Mouse (Mus musculus) E14TG2a.4 (cell line): ENCODE data around the gene Styxl1.

Source experiments
- H3K27me3 ChIP-seq: 2 replicates; pipeline ENCODE4 v1.6.1; 2014; ENCODE audit warnings: low read length, control low read depth; ENCODE audit not compliant: insufficient read depth
- H3K36me3 ChIP-seq: 2 replicates; pipeline ENCODE4 v1.6.1; 2014; ENCODE audit warnings: low read length, control low read depth; ENCODE audit not compliant: insufficient read depth
- H3K4me1 ChIP-seq: replicated peaks from 2 replicates; pipeline ENCODE4 v1.6.1; 2014; ENCODE audit warnings: low read depth, low read length, control low read depth
- H3K4me3 ChIP-seq: replicated peaks from 2 replicates; pipeline ENCODE4 v1.5.1; 2014; ENCODE audit warnings: mild to moderate bottlenecking, low read length
- H3K9me3 ChIP-seq: 2 replicates; pipeline ENCODE4 v1.6.1; 2014; ENCODE audit warnings: low read length, control low read depth
- CTCF ChIP-seq: conservative IDR thresholded peaks from 2 replicates; pipeline ENCODE4 v1.5.1; 2014; ENCODE audit warnings: low read length
- NANOG ChIP-seq: IDR thresholded peaks from 2 replicates; pipeline ENCODE4 v1.6.1; 2014; ENCODE audit warnings: borderline replicate concordance, low read length, mixed read lengths
- POU5F1 ChIP-seq: IDR thresholded peaks from 2 replicates; pipeline ENCODE4 v1.6.1; 2014; ENCODE audit warnings: low read length, borderline replicate concordance

Gene Styxl1

GRCm38 (mm10) chr5:135777796-135778470 is at the start of gene Styxl1:
Styxl1 (minus strand) TSS chr5:135778385.
- Histone ChIP-seq H3K27me3 (no peaks in the 10 kb centered on the region; the same call in 1 of the 2 replicates), H3K4me3 (peak within 1 kb of the TSS; percentile 99), H3K4me1 (peaks cover 55% of the 10 kb centered on the region), H3K36me3 (peaks cover 34% of the 10 kb centered on the region), H3K9me3 (no peaks in the 10 kb centered on the region)
- no peak for TF ChIP-seq CTCF
- no peak for TF ChIP-seq POU5F1
- no peak for TF ChIP-seq NANOG

- Histone ChIP-seq H3K9me3 (peaks cover 7% of the 10 kb centered on the region), H3K36me3 (no peaks in the 10 kb centered on the region), H3K27me3 (peaks cover 10% of the 10 kb centered on the region; the same call in 1 of the 2 replicates), H3K4me3 (no peak overlapping the region), H3K4me1 (peaks cover 30% of the 10 kb centered on the region)
- TF ChIP-seq POU5F1, result no peak
- no peak for TF ChIP-seq NANOG
- no peak for TF ChIP-seq CTCF
These were observed 48.0 kb upstream of the Styxl1 start for GRCm38 (mm10) chr5:135826225-135826624.

GRCm38 (mm10) chr5:135824517-135824916 is 46.3 kb upstream of the Styxl1 start:
- Histone ChIP-seq H3K4me3 (no peak overlapping the region), H3K4me1 (peaks cover 16% of the 10 kb centered on the region), H3K27me3 (peaks cover 26% of the 10 kb centered on the region), H3K36me3 (no peaks in the 10 kb centered on the region), H3K9me3 (no peaks in the 10 kb centered on the region)
- TF ChIP-seq POU5F1, result no peak
- no peak for TF ChIP-seq CTCF
- no peak for TF ChIP-seq NANOG

- TF ChIP-seq POU5F1 (no peak), NANOG (no peak), CTCF (no peak)
- Histone ChIP-seq H3K4me1 (peaks cover 24% of the 10 kb centered on the region), H3K27me3 (peaks cover 39% of the 10 kb centered on the region), H3K36me3 (no peaks in the 10 kb centered on the region), H3K9me3 (no peaks in the 10 kb centered on the region), H3K4me3 (no peak overlapping the region)
These were observed 44.2 kb upstream of the Styxl1 start for GRCm38 (mm10) chr5:135822316-135822944.

GRCm38 (mm10) chr5:135818491-135818890 is 40.3 kb upstream of the Styxl1 start:
- Histone ChIP-seq H3K27me3 (peaks cover 31% of the 10 kb centered on the region), H3K36me3 (no peaks in the 10 kb centered on the region), H3K4me1 (peaks cover 10% of the 10 kb centered on the region), H3K4me3 (no peak overlapping the region), H3K9me3 (no peaks in the 10 kb centered on the region)
- no peak for TF ChIP-seq NANOG
- no peak for TF ChIP-seq CTCF
- no peak for TF ChIP-seq POU5F1

- Histone ChIP-seq H3K36me3 (no peaks in the 10 kb centered on the region), H3K27me3 (0 out of 2 replicates have a peak, but pooled peaks cover 3% of the 10 kb centered on the region), H3K4me1 (peaks cover 21% of the 10 kb centered on the region), H3K4me3 (no peak overlapping the region), H3K9me3 (no peaks in the 10 kb centered on the region)
- TF ChIP-seq NANOG (no peak), POU5F1 (no peak), CTCF (no peak)
These were observed 34.8 kb upstream of the Styxl1 start for GRCm38 (mm10) chr5:135812991-135813390.

GRCm38 (mm10) chr5:135807263-135807637 is 29.1 kb upstream of the Styxl1 start:
- no peak for TF ChIP-seq NANOG
- no peak for TF ChIP-seq CTCF
- no peak for TF ChIP-seq POU5F1
- Histone ChIP-seq H3K4me1 (peaks cover 58% of the 10 kb centered on the region), H3K27me3 (0 out of 2 replicates have a peak, but pooled peaks cover 3% of the 10 kb centered on the region), H3K36me3 (no peaks in the 10 kb centered on the region), H3K9me3 (no peaks in the 10 kb centered on the region), H3K4me3 (peak overlapping the region; percentile 62)

GRCm38 (mm10) chr5:135806555-135807262 is 28.5 kb upstream of the Styxl1 start, which contains the start of gene Srrm3:
Srrm3 (plus strand) TSS chr5:135806890.
- Histone ChIP-seq H3K4me3 (peak within 1 kb of the TSS; percentile 62), H3K36me3 (no peaks in the 10 kb centered on the region), H3K9me3 (no peaks in the 10 kb centered on the region), H3K4me1 (peaks cover 63% of the 10 kb centered on the region), H3K27me3 (0 out of 2 replicates have a peak, but pooled peaks cover 3% of the 10 kb centered on the region)
- no peak for TF ChIP-seq NANOG
- peak; percentile 66 for TF ChIP-seq CTCF
